In the genomic region with DNA sequence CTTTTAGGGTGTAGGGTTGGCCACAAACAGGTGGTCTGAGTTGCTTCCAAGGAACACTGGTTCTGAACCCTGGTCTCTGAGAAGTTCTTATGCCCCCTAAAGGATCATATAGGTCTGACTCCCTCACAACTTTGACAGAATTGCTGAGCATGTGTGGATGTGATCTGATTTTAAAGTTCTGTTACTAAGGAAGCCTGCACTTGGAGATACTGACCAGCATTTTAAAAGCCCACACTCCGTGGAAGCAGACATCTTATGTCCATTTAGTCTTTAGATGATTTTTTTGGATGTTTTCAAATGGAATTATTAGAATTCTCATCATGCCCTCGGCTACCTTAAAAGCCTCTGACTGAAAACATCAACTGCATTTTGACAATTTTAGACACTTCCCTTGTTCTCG, we compare ENCODE assay signal across 20 mouse cellular contexts. TPM values are rescaled to one million over a fixed set of nuclear protein-coding genes. Genes with fewer than 3 reads are reported as not detected.
"Had no signal": no experiment of that assay in that cellular context is flagged by ENCODE, and none has a peak within 500 bp of the region (broad histone marks: within the 10 kb centered on the region; RNA-seq: fewer than 3 reads in every experiment).

No protein-coding gene starts in this region.

- H3K27ac ChIP-seq: liver, embryonic 14.5 days; midbrain, embryonic 10.5 days; midbrain, embryonic 12.5 days; midbrain, embryonic 15.5 days; neural tube, embryonic 12.5 days; stomach, embryonic 15.5 days; stomach, postnatal 0 days had no signal

- ATAC-seq: midbrain, embryonic 15.5 days had no signal

- DNase-seq: lung, adult 18-20 months; lung, embryonic 14.5 days; lung, postnatal 10 days; lung, postnatal 4 days; retina, postnatal 1 day; right cerebral cortex, adult 18-20 months; right cerebral cortex, postnatal 25 days; right cerebral cortex, postnatal 4 days; thymus, adult 2 months; thymus, postnatal 25 days; thymus, postnatal 4 days had no signal

- H3K4me2 ChIP-seq: lung, embryonic 14.5 days; midbrain, embryonic 12.5 days; midbrain, embryonic 15.5 days; neural tube, embryonic 12.5 days; stomach, embryonic 15.5 days had no signal

- H3K9me3 ChIP-seq: midbrain, embryonic 10.5 days; midbrain, embryonic 12.5 days; midbrain, embryonic 15.5 days; neural tube, embryonic 12.5 days; stomach, embryonic 15.5 days had no signal

- H3K9ac ChIP-seq: liver, embryonic 14.5 days; lung, embryonic 14.5 days; midbrain, embryonic 12.5 days; midbrain, embryonic 15.5 days; neural tube, embryonic 12.5 days; stomach, embryonic 15.5 days had no signal

- H3K4me3 ChIP-seq: midbrain, embryonic 10.5 days; midbrain, embryonic 12.5 days; midbrain, embryonic 15.5 days; myocyte; neural tube, embryonic 12.5 days; stomach, embryonic 15.5 days had no signal

- H3K36me3 ChIP-seq: midbrain, embryonic 10.5 days; midbrain, embryonic 12.5 days; midbrain, embryonic 15.5 days; neural tube, embryonic 12.5 days; stomach, embryonic 15.5 days had no signal

RNA-seq across cellular contexts. Expression of a gene that starts 6.6 kb away (rescaled TPM):
- polyA plus RNA-seq: midbrain, embryonic 10.5 days; neural tube, embryonic 14.5 days had no signal
